Mouse (Mus musculus) midbrain, embryonic 14.5 days (tissue): ENCODE data around the gene Adgrg1. TPM values are rescaled to one million over a fixed set of nuclear protein-coding genes. Genes with fewer than 3 reads are reported as not detected.

ENCODE experiments used
- ATAC-seq: fragments of 200-750 bp; cut with Nextera tagmentation; 2 replicates; pipeline ENCODE4 v1.8.0; 2017; ENCODE audit warnings: moderate number of reproducible peaks, moderate library complexity; ENCODE audit not compliant: low FRiP score, low TSS enrichment
- DNase-seq: peaks from one replicate; pipeline ENCODE4 v3.0.0-alpha.2; 2015
- H3K27ac ChIP-seq: fragments of 300-500 bp; sonication (generic); replicated peaks from 2 replicates; pipeline ENCODE4 v1.5.1; 2014; ENCODE audit warnings: mild to moderate bottlenecking, low read depth, low read length, moderate library complexity
- H3K27me3 ChIP-seq: fragments of 300-500 bp; sonication (generic); 2 replicates; pipeline ENCODE4 v1.6.1; 2014; ENCODE audit warnings: low read length, control low read depth, mixed read lengths; ENCODE audit not compliant: control insufficient read depth, insufficient read depth
- H3K36me3 ChIP-seq: fragments of 300-500 bp; sonication (generic); 2 replicates; pipeline ENCODE4 v1.6.1; 2014; ENCODE audit warnings: low read length, control low read depth; ENCODE audit not compliant: control insufficient read depth, insufficient read depth
- H3K4me1 ChIP-seq: fragments of 300-500 bp; sonication (generic); 2 replicates; pipeline ENCODE4 v1.6.1; 2014; ENCODE audit warnings: mild to moderate bottlenecking, antibody characterized with exemption, low read length, control low read depth; ENCODE audit not compliant: control insufficient read depth, insufficient read depth
- H3K4me2 ChIP-seq: fragments of 300-500 bp; sonication (generic); 2 replicates; pipeline ENCODE4 v1.6.1; 2014; ENCODE audit warnings: mild to moderate bottlenecking, low read length, moderate library complexity
- H3K4me3 ChIP-seq: fragments of 300-500 bp; sonication (generic); replicated peaks from 2 replicates; pipeline ENCODE4 v1.5.1; 2014; ENCODE audit warnings: low read depth, low read length
- H3K9ac ChIP-seq: fragments of 300-500 bp; sonication (generic); replicated peaks from 2 replicates; pipeline ENCODE4 v1.6.1; 2014; ENCODE audit warnings: mild to moderate bottlenecking, low read length, moderate library complexity
- H3K9me3 ChIP-seq: fragments of 300-500 bp; sonication (generic); 2 replicates; pipeline ENCODE4 v1.6.1; 2016; ENCODE audit warnings: low read length, control low read depth, mixed read lengths; ENCODE audit not compliant: control insufficient read depth
- WGBS: fragments of 180-500 bp; shearing (Covaris S2); extraction: QIAGEN DNeasy Blood & Tissue Kit; methylation state at CpG from one replicate; pipeline ENCODE4 v1.1.7; 2014; 5-methylcytosine and 5-hydroxymethylcytosine counted together
- polyA plus RNA-seq: library from polyadenylated mRNA; unstranded; fragments of >200 nt; fragmentation: Nextera tagmentation; extraction: Ambion mirVana; gene quantifications from 2 replicates; pipeline ENCODE4 v1.2.1, GENCODE M21; 2014

The Adgrg1 gene
- 112 and 165 TPM in 2 replicates for polyA plus RNA-seq

DNA sequence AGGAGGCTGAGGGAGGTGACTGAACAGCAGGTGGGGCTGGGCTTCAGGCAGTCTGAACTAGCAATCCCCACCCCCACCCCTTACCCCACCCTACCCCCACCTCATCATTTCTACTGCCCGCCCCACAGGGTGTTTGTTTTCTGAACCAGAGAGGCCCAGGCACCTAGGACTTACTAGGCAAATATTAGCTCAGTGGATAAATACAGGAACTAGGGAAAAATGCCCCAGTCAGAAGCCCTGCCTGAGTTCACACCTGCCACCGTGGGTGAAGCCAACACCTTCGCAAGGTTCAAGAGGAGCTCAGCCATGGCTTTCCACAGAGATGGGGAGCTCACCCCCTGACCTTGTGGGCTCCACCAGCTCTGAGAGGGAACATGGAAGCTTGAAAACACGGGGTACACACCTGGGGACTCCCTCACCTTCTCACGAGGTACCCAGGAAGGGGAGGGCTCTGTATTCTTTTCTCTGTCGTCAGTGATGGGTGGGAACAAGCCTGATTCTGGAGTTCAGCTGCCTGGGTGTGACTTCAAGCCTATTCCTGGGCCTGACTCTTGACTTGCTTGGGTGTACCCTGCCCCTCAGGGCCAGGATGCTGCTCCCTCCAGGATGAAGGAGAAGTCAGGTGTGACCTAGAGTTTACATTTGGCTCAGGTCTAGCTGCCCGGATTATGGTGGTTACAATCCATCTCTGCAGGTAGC, at the start of gene Adgrg1:
Gene Adgrg1, plus strand, starts transcription at position 285 of the 699 bp plus-strand sequence.
- no peak within 1 kb of the TSS for H3K9ac ChIP-seq
- ATAC-seq (no peak), DNase-seq (no peak)
- no peak within 1 kb of the TSS for H3K4me3 ChIP-seq
- peaks cover 16% of the 10 kb centered on the region; the same call in 1 of the 2 replicates for H3K4me1 ChIP-seq
- no peak within 1 kb of the TSS for H3K27ac ChIP-seq
- no peak within 1 kb of the TSS for H3K4me2 ChIP-seq
- H3K27me3 ChIP-seq: no peaks in the 10 kb centered on the region
- H3K9me3 ChIP-seq: no peaks in the 10 kb centered on the region
- WGBS: 61% methylated on average over 7 of the region's 7 CpGs
- no peaks in the 10 kb centered on the region for H3K36me3 ChIP-seq

DNA sequence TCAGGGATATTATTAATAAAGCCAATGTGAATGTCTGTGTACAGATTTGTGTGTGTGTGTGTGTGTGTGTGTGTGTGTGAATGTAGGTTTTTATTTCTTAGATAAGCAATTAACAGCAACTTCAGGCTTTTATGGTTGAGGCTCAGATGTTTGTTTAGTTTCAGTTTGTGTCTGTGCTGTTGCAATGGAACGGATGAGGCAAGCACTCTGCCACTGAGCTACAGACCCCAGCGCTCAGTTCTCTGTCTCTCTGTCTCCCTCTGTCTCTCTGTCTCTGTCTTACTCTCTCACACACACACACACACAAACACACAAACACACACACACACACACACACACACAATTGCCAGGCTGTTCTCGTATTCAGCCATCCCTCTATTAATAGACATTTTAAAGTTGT, 46.3 kb upstream of the Adgrg1 start:
- Histone ChIP-seq H3K9me3 (no peaks in the 10 kb centered on the region), H3K4me1 (no peaks in the 10 kb centered on the region), H3K27ac (no peak overlapping the region), H3K4me3 (no peak overlapping the region), H3K9ac (no peak overlapping the region), H3K36me3 (no peaks in the 10 kb centered on the region), H3K27me3 (no peaks in the 10 kb centered on the region), H3K4me2 (no peak overlapping the region)
- no peak for DNase-seq
- no peak for ATAC-seq
- WGBS: 87% methylated on average over 3 of the region's 3 CpGs

DNA sequence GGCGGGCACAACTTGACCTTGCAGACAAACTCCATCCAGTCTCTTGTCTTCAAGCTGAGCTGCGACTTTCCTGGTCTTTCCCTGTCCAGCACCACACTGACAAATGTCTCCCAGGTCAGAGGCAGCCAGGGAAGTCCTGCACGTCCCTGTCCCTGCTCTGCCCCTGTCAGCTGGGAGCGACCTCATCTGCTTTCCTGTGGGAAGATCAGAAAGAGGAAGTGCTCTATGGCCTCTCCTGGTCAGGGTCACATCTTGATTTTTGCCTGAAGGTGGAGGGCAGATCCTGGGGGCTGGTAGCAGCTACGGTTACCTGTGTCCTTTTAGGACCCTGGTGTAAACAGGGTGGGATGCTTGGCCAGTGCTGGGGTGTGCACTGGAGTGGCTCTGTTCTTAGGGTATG, 40.6 kb upstream of the Adgrg1 start:
- Histone ChIP-seq H3K4me3 (no peak overlapping the region), H3K9me3 (no peaks in the 10 kb centered on the region), H3K27ac (no peak overlapping the region), H3K4me2 (no peak overlapping the region), H3K36me3 (no peaks in the 10 kb centered on the region), H3K9ac (no peak overlapping the region), H3K27me3 (no peaks in the 10 kb centered on the region), H3K4me1 (no peaks in the 10 kb centered on the region)
- ATAC-seq: no peak
- 74% methylated on average over 5 of the region's 5 CpGs for WGBS
- DNase-seq: no peak

DNA sequence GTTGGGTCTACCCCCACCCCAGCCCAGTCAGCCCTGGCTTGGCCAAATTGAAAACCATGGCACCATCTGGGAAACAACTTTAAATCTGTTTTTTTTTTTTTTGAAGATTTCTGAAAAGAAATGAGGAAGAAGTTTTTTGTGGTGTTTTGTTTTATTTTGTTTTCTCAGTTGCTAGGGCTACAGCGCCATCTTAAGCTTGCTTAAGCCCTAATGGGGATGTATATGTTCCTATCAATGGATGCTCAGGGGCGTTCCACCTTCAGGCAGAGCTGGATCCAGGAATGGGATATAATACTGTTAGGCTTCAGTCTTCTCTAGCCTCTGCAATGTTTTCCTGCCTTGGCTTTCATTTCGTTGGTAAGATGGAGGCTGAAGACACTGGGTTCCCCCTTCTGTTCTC, 39.4 kb upstream of the Adgrg1 start:
- no peak overlapping the region for H3K9ac ChIP-seq
- H3K4me3 ChIP-seq: no peak overlapping the region
- H3K27ac ChIP-seq: no peak overlapping the region
- ATAC-seq (no peak), DNase-seq (no peak)
- H3K4me2 ChIP-seq: no peak overlapping the region
- no peaks in the 10 kb centered on the region for H3K36me3 ChIP-seq
- 80% methylated on average over 3 of the region's 3 CpGs for WGBS
- H3K9me3 ChIP-seq: no peaks in the 10 kb centered on the region
- H3K27me3 ChIP-seq: no peaks in the 10 kb centered on the region
- no peaks in the 10 kb centered on the region for H3K4me1 ChIP-seq

DNA sequence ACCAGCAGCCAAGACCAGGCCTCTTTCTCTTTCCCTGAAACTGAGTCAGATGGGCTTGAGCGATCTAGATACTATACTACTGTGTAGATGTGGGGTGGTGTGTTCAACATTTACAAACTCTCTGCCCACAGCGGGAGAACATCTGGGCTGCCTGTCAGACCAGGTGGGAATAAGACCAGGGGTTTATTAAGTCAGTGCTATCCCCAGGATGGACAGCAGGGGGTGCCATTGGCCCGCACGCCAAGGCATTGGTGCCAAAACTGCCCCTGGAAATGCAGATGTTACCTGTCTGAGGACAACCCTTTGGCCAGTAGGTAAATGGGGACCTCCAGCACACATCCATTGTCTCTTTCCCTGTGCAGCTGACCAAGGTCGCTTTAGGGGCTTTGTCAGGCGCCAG, 32.0 kb upstream of the Adgrg1 start:
- Histone ChIP-seq H3K27ac (no peak overlapping the region), H3K9me3 (no peaks in the 10 kb centered on the region), H3K9ac (no peak overlapping the region), H3K27me3 (no peaks in the 10 kb centered on the region), H3K4me2 (no peak overlapping the region), H3K36me3 (no peaks in the 10 kb centered on the region), H3K4me3 (no peak overlapping the region), H3K4me1 (no peaks in the 10 kb centered on the region)
- peak; percentile 82 for DNase-seq
- ATAC-seq: no peak
- 14% methylated on average over 6 of the region's 6 CpGs for WGBS

DNA sequence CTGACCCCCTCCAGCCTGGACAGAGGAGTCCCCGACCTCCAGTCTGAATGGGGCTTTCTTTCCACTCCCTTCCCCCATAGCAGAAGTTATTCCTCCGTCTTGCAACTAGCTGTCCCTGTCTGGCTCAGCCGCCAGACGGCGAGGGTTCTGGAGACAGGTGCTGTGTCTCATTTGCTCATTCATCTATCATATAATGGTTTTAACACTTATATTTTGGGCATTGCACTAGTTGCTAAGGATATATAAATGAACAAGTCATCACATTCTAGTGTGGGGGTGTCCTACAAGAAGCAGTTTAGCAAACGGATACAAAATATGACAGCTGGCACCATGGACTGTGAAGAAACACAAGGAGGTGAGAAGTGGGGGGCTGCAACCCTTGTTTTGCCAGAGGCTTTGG, 29.4 kb upstream of the Adgrg1 start:
- DNase-seq: no peak
- ATAC-seq: no peak
- H3K36me3 ChIP-seq: no peaks in the 10 kb centered on the region
- H3K9ac ChIP-seq: no peak overlapping the region
- H3K4me3 ChIP-seq: no peak overlapping the region
- H3K27me3 ChIP-seq: no peaks in the 10 kb centered on the region
- H3K4me1 ChIP-seq: no peaks in the 10 kb centered on the region
- H3K9me3 ChIP-seq: no peaks in the 10 kb centered on the region
- H3K4me2 ChIP-seq: no peak overlapping the region
- H3K27ac ChIP-seq: no peak overlapping the region
- WGBS: 59% methylated on average over 6 of the region's 6 CpGs

DNA sequence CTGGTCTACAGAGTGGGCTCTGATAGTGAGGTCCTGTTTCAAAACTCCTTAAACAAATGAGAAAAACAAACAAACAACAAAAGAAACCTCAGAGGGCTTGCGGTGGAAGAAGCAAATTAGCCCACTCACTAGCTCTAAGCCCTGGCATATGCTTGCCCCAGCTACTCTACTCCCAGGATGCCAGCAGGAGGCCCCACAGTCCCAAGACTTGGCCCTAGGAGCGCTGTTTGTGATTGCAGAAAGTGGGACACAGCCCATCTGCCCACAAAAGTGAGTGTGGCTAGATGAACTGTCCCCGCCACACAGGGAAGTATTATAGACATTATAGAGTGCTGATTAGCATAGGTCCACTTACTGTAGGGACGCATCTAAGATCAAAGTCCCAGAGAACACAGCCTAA, 26.1 kb upstream of the Adgrg1 start:
- Histone ChIP-seq H3K27me3 (no peaks in the 10 kb centered on the region), H3K27ac (no peak overlapping the region), H3K4me3 (no peak overlapping the region), H3K9ac (no peak overlapping the region), H3K9me3 (no peaks in the 10 kb centered on the region), H3K4me1 (no peaks in the 10 kb centered on the region), H3K36me3 (no peaks in the 10 kb centered on the region), H3K4me2 (no peak overlapping the region)
- ATAC-seq: no peak
- DNase-seq: no peak
- 76% methylated on average over 4 of the region's 4 CpGs for WGBS

DNA sequence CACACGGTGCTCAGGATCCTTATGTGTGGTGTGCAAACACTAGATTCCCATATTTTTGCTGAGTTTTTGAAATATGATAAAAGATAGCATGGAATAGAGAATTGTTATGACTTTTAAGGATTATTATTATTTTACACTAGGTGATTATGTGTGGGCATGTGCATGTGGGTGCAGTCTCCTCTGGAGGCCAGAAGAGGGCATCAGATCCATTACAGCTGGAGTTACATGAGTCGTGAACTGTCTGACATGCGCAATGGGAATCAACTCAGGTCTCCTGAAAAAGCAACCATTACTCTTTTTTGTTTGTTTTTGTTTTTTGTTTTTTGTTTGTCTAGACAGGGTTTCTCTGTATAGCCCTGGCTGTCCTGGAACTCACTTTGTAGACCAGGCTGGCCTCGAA, 25.5 kb upstream of the Adgrg1 start:
- no peaks in the 10 kb centered on the region for H3K9me3 ChIP-seq
- H3K36me3 ChIP-seq: no peaks in the 10 kb centered on the region
- no peak overlapping the region for H3K27ac ChIP-seq
- ATAC-seq (no peak), DNase-seq (no peak)
- H3K4me3 ChIP-seq: no peak overlapping the region
- no peaks in the 10 kb centered on the region for H3K27me3 ChIP-seq
- H3K9ac ChIP-seq: no peak overlapping the region
- H3K4me2 ChIP-seq: no peak overlapping the region
- no peaks in the 10 kb centered on the region for H3K4me1 ChIP-seq
- WGBS: 93% methylated on average over 4 of the region's 4 CpGs

DNA sequence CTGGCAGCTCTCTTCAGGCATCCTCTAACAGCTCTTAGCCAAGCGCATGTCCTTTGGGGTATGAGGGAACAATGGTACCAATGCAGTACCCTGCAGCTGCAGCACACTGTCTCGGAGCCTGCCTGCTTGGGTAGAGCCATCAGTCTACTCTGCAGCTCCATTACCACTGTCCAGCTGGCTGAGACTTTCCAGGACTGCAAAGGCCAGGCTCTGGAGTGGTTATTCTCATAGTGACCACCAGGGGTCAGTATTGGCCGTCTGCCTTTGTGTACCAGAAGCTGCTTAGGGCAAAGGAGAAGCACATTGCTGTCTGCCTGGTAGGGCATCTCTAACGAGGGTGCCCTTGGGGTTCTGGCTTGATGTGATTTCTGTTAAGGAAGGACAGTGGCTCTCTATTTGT, 24.5 kb upstream of the Adgrg1 start:
- no peak overlapping the region; the same call in 1 of the 2 replicates for H3K27ac ChIP-seq
- DNase-seq (peak; percentile 90), ATAC-seq (peak; percentile 80; the same call in 1 of the 2 replicates)
- no peak overlapping the region for H3K9ac ChIP-seq
- WGBS: 17% methylated on average over 4 of the region's 4 CpGs
- no peaks in the 10 kb centered on the region for H3K36me3 ChIP-seq
- H3K9me3 ChIP-seq: no peaks in the 10 kb centered on the region
- H3K27me3 ChIP-seq: no peaks in the 10 kb centered on the region
- H3K4me1 ChIP-seq: no peaks in the 10 kb centered on the region
- H3K4me3 ChIP-seq: no peak overlapping the region
- no peak overlapping the region for H3K4me2 ChIP-seq
